Mouse (Mus musculus) bone marrow, adult 2 months (tissue): ENCODE data around the gene Sec22b.

Experiments used
- CTCF ChIP-seq: fragments of 200-500 bp; IDR thresholded peaks from 2 replicates; pipeline ENCODE4 v1.5.1; 2011; ENCODE audit warnings: low read length, control low read depth; ENCODE audit not compliant: control insufficient read depth, insufficient read depth
- POLR2A ChIP-seq: fragments of 200-500 bp; IDR thresholded peaks from 2 replicates; pipeline ENCODE4 v1.6.1; 2011; ENCODE audit warnings: low read depth, mild to moderate bottlenecking, control low read depth, low read length, borderline replicate concordance; ENCODE audit not compliant: control insufficient read depth

- TF ChIP-seq POLR2A, result no peak
- TF ChIP-seq CTCF, result no peak
Observed at GRCm38 (mm10) chr3:97964878-97965353, 63.9 kb downstream of the Sec22b start.
